Mouse (Mus musculus) stomach, postnatal 0 days (tissue): ENCODE measurements around the gene Igfbp2. TPM values are rescaled to one million over a fixed set of nuclear protein-coding genes. Genes with fewer than 3 reads are reported as not detected.
A peak's percentile ranks its signal among the peaks of the same experiment; 100 is the strongest.

Source experiments
- ATAC-seq: fragments of 200-750 bp; cut with Nextera tagmentation; 2 replicates; pipeline ENCODE4 v1.8.0; 2017; ENCODE audit not compliant: low FRiP score, low TSS enrichment
- DNase-seq: peaks from one replicate; pipeline ENCODE4 v3.0.0-alpha.2; 2016; ENCODE audit warnings: low spot score
- H3K27ac ChIP-seq: fragments of 300-500 bp; sonication (generic); replicated peaks from 2 replicates; pipeline ENCODE4 v1.5.1; 2014; ENCODE audit warnings: mild to moderate bottlenecking, control low read depth
- H3K27me3 ChIP-seq: fragments of 300-500 bp; sonication (generic); 2 replicates; pipeline ENCODE4 v1.6.1; 2014; ENCODE audit warnings: low read length; ENCODE audit not compliant: control insufficient read depth, insufficient read depth
- H3K36me3 ChIP-seq: fragments of 300-500 bp; sonication (generic); 2 replicates; pipeline ENCODE4 v1.6.1; 2014; ENCODE audit warnings: low read length, mixed read lengths; ENCODE audit not compliant: control insufficient read depth, insufficient read depth
- H3K4me1 ChIP-seq: fragments of 300-500 bp; sonication (generic); replicated peaks from 2 replicates; pipeline ENCODE4 v1.6.1; 2014; ENCODE audit warnings: antibody characterized with exemption; ENCODE audit not compliant: control insufficient read depth, insufficient read depth
- H3K4me2 ChIP-seq: fragments of 300-500 bp; sonication (generic); replicated peaks from 2 replicates; pipeline ENCODE4 v1.6.1; 2014; ENCODE audit warnings: low read depth, mild to moderate bottlenecking, control low read depth, moderate library complexity
- H3K4me3 ChIP-seq: fragments of 300-500 bp; sonication (generic); 2 replicates; pipeline ENCODE4 v1.5.1; 2014; ENCODE audit warnings: low read depth, low read length, control low read depth
- H3K9ac ChIP-seq: fragments of 300-500 bp; sonication (generic); 2 replicates; pipeline ENCODE4 v1.6.1; 2014; ENCODE audit warnings: mild to moderate bottlenecking, low read length, control low read depth, mixed read lengths
- H3K9me3 ChIP-seq: fragments of 300-500 bp; sonication (generic); 2 replicates; pipeline ENCODE4 v1.6.1; 2016; ENCODE audit warnings: low read length; ENCODE audit not compliant: control insufficient read depth
- CTCF ChIP-seq: IDR thresholded peaks from 2 replicates; pipeline ENCODE4 v1.5.1; 2016; ENCODE audit warnings: antibody characterized with exemption, low read depth, mild to moderate bottlenecking, moderate library complexity
- EP300 ChIP-seq: optimal IDR thresholded peaks from 2 replicates; pipeline ENCODE3; 2016; ENCODE audit warnings: antibody characterized with exemption
- WGBS: fragments of 180-500 bp; shearing (Covaris S2); extraction: QIAGEN DNeasy Blood & Tissue Kit; methylation state at CpG from one replicate; pipeline ENCODE4 v1.1.7; 2014; 5-methylcytosine and 5-hydroxymethylcytosine counted together
- polyA plus RNA-seq: library from polyadenylated mRNA; unstranded; fragments of >200 nt; fragmentation: Nextera tagmentation; extraction: Ambion mirVana; gene quantifications from 2 replicates; pipeline ENCODE4 v1.2.1, GENCODE M21; 2015

Igfbp2 gene
- polyA plus RNA-seq, 1 experiment from 2014 or later = 499 TPM

- no peak for DNase-seq
- Histone ChIP-seq H3K27ac (no peak overlapping the region), H3K4me1 (no peaks in the 10 kb centered on the region; the same call in 1 of the 2 replicates), H3K4me3 (no peak overlapping the region), H3K9me3 (no peaks in the 10 kb centered on the region), H3K4me2 (no peak overlapping the region), H3K36me3 (no peaks in the 10 kb centered on the region), H3K27me3 (no peaks in the 10 kb centered on the region), H3K9ac (no peak overlapping the region)
- no peak for ATAC-seq
- TF ChIP-seq EP300 (no peak), CTCF (no peak)
Measured at GRCm38 (mm10) chr1:72869275-72869674, 45.0 kb downstream of the Igfbp2 start.

DNA sequence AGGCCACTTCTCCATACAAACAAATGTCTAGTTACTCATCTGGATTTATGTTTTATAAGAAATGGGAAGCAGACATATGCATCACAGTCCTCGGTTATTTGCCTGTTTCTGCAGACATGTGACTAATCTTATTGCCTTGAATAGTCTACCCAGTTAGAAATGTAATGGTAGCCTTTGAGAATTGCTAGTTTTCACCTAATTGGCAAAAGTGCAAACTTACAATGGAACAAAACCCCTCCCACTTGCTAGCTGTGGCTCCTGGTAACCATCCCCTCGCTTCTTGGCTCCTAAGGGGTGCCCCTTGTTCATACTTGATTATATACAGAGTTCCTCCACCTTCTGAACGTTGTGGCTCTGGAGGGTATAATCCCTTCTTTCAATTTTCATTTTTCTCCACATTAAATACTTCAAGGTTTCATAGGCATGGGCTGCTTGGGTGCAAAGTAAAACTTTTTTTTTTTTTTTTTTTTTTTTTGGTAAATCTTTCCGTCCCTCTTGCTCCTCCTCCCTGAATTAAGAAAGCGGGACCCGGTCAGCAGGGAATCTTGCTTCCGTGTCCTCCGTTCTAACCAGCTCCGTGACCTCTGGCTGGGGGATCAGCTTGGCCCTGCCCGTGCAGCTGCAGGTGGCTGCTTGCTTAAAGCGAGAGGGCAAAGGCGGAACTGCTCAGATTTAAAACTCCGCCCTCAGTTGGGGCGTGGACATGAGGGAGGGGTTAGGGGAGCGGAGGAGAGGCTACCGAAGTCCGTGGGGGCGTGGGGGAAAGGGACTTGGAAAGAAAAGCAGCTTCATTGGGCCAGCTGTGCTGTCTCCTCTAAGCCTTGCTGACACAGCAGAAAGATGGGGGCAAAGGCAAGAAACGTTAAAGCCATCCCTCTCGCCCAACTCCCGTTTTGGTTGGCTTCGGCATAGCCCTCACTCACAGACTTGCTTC is 45.6 kb downstream of the Igfbp2 start:
- 6% methylated on average over 22 of the region's 22 CpGs for WGBS
- ATAC-seq = peak; percentile 36; the same call in 1 of the 2 replicates
- Histone ChIP-seq H3K27ac (peak overlapping the region; percentile 61), H3K4me3 (peak overlapping the region; percentile 44), H3K27me3 (no peaks in the 10 kb centered on the region), H3K9ac (peak overlapping the region; percentile 43), H3K4me2 (peak overlapping the region; percentile 80), H3K36me3 (no peaks in the 10 kb centered on the region), H3K9me3 (no peaks in the 10 kb centered on the region), H3K4me1 (no peaks in the 10 kb centered on the region; the same call in 1 of the 2 replicates)
- TF ChIP-seq EP300 (no peak), CTCF (no peak)
- peak; percentile 87 for DNase-seq

- H3K4me3 ChIP-seq = peak overlapping the region; percentile 44
- H3K4me2 ChIP-seq = peak overlapping the region; percentile 80
- WGBS = 2% methylated on average over 20 of the region's 20 CpGs
- no peaks in the 10 kb centered on the region for H3K27me3 ChIP-seq
- H3K27ac ChIP-seq = peak overlapping the region; percentile 61
- H3K4me1 ChIP-seq = no peaks in the 10 kb centered on the region; the same call in 1 of the 2 replicates
- H3K9ac ChIP-seq = peak overlapping the region; percentile 43
- DNase-seq (peak; percentile 90), ATAC-seq (peak; percentile 68)
- H3K36me3 ChIP-seq = no peaks in the 10 kb centered on the region
- TF ChIP-seq CTCF (no peak), EP300 (no peak)
- no peaks in the 10 kb centered on the region for H3K9me3 ChIP-seq
Measured at GRCm38 (mm10) chr1:72870615-72871336, 46.5 kb downstream of the Igfbp2 start.

DNA sequence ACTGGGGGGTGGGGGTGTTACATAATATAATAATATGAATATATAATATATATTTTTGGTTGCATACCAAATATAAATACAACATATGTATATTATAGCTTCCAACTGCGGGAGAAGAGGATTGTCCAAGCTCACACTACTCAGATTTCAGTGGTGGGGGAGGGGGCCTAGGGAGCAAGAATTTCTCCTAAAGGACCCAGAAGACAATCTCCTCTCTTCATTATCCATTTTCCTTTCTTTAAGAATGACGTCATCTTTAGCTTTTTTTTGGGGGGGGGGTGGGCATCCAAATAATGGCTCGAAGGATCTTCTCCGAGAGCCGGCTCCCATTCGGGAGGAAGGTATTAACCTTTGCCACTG is 47.0 kb downstream of the Igfbp2 start:
- no peaks in the 10 kb centered on the region for H3K27me3 ChIP-seq
- DNase-seq (no peak), ATAC-seq (no peak)
- H3K9me3 ChIP-seq = no peaks in the 10 kb centered on the region
- peak overlapping the region; percentile 76 for H3K27ac ChIP-seq
- WGBS = under 1% methylated on average over 6 of the region's 6 CpGs
- no peaks in the 10 kb centered on the region; the same call in 1 of the 2 replicates for H3K4me1 ChIP-seq
- peak overlapping the region; percentile 80 for H3K4me2 ChIP-seq
- TF ChIP-seq EP300 (no peak), CTCF (no peak)
- peak overlapping the region; percentile 44 for H3K4me3 ChIP-seq
- H3K36me3 ChIP-seq = no peaks in the 10 kb centered on the region
- H3K9ac ChIP-seq = peak overlapping the region; percentile 53

GRCm38 (mm10) chr1:72871697-72872411 is 47.6 kb downstream of the Igfbp2 start:
- no peak for ATAC-seq
- peak overlapping the region; percentile 53 for H3K9ac ChIP-seq
- no peaks in the 10 kb centered on the region for H3K9me3 ChIP-seq
- H3K36me3 ChIP-seq = no peaks in the 10 kb centered on the region
- H3K4me1 ChIP-seq = no peaks in the 10 kb centered on the region; the same call in 1 of the 2 replicates
- no peaks in the 10 kb centered on the region for H3K27me3 ChIP-seq
- peak overlapping the region; percentile 76 for H3K27ac ChIP-seq
- TF ChIP-seq CTCF (no peak), EP300 (no peak)
- peak overlapping the region; percentile 44 for H3K4me3 ChIP-seq
- peak overlapping the region; percentile 80 for H3K4me2 ChIP-seq
- peak; percentile 48 for DNase-seq
- WGBS = under 1% methylated on average over 34 of the region's 34 CpGs
